Mouse (Mus musculus) CH12.LX (cell line): ENCODE data around the gene Flad1.

ENCODE experiments used
- CTCF ChIP-seq, 2 experiments: IDR thresholded peaks in 1 of 2; conservative IDR thresholded peaks in 1 of 2; 2 replicates each; pipeline ENCODE4 v1.5.1; 2011 to 2012; ENCODE audit warnings: low read depth in 2 of 2, low read length in 2 of 2, improper control_type of control experiment in 1 of 2, inconsistent platforms in 1 of 2, mild to moderate bottlenecking in 1 of 2, moderate library complexity in 1 of 2
- ETS1 ChIP-seq: conservative IDR thresholded peaks from 2 replicates; pipeline ENCODE4 v1.6.1; 2012; ENCODE audit warnings: low read depth, mild to moderate bottlenecking, inconsistent platforms, low read length, improper control_type of control experiment, moderate library complexity
- GABPA ChIP-seq: IDR thresholded peaks from 2 replicates; pipeline ENCODE4 v1.6.1; 2012; ENCODE audit warnings: low read depth, low read length, improper control_type of control experiment, inconsistent platforms; ENCODE audit not compliant: insufficient replicate concordance
- JUN ChIP-seq: IDR thresholded peaks from 2 replicates; pipeline ENCODE4 v1.6.1; 2011; ENCODE audit warnings: low read depth, mild to moderate bottlenecking, low read length, improper control_type of control experiment, moderate library complexity; ENCODE audit not compliant: insufficient read depth
- MAX ChIP-seq: IDR thresholded peaks from 2 replicates; pipeline ENCODE4 v1.6.1; 2011; ENCODE audit warnings: low read length, improper control_type of control experiment
- MEF2A ChIP-seq: IDR thresholded peaks from 2 replicates; pipeline ENCODE4 v1.6.1; 2014; ENCODE audit warnings: low read depth, mild to moderate bottlenecking, inconsistent platforms, low read length, improper control_type of control experiment, borderline replicate concordance
- MYC ChIP-seq: IDR thresholded peaks from 2 replicates; pipeline ENCODE4 v1.6.1; 2011; ENCODE audit warnings: low read depth, mild to moderate bottlenecking, improper control_type of control experiment, low read length
- NELFE ChIP-seq: IDR thresholded peaks from 2 replicates; pipeline ENCODE4 v1.6.1; 2011; ENCODE audit warnings: low read depth, low read length, improper control_type of control experiment
- NRF1 ChIP-seq: IDR thresholded peaks from 2 replicates; pipeline ENCODE4 v1.6.1; 2014; ENCODE audit warnings: low read depth, mild to moderate bottlenecking, inconsistent platforms, low read length, improper control_type of control experiment, moderate library complexity
- SMC3 ChIP-seq: IDR thresholded peaks from 2 replicates; pipeline ENCODE4 v1.6.1; 2011; ENCODE audit warnings: low read depth, low read length, improper control_type of control experiment
- UBTF ChIP-seq: IDR thresholded peaks from 2 replicates; pipeline ENCODE4 v1.6.1; 2012; ENCODE audit warnings: low read depth, mild to moderate bottlenecking, inconsistent platforms, low read length, improper control_type of control experiment, moderate library complexity
- ZMIZ1 ChIP-seq: IDR thresholded peaks from 2 replicates; pipeline ENCODE4 v1.6.1; 2012; ENCODE audit warnings: low read depth, mild to moderate bottlenecking, inconsistent platforms, low read length, improper control_type of control experiment

DNA sequence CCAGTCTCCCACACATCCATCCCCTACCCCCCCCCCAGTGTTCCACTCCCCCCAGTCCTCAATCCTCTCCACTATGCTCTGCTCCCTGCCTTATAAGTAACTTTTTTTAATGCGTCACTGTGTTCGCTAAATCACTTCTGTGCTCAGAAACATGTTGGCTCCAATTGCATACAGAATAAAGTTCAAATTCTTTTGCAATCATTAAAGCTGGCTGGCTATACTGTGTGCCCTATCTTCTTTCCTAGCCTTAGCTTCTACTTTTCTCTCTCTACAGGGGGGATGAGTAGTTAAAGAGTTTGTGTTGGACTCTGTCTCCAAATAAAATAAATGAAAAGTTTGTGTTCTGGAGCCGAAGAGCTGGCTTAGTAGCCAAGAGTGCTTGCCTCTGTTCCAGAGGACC is 2.0 kb downstream of the Flad1 start:
- no peak for TF ChIP-seq CTCF (conservative IDR thresholded peaks at IDR 0.05 in 1 of 2, IDR thresholded peaks at IDR 0.05 in 1 of 2; ENCODE audit: low read depth in 2 of 2, low read length in 2 of 2)
- TF ChIP-seq NRF1 = no peak
- no peak for TF ChIP-seq JUN
- no peak for TF ChIP-seq MYC
- no peak for TF ChIP-seq MEF2A
- TF ChIP-seq SMC3 = no peak
- TF ChIP-seq ZMIZ1 = no peak
- no peak for TF ChIP-seq GABPA
- no peak for TF ChIP-seq MAX
- no peak for TF ChIP-seq UBTF
- no peak for TF ChIP-seq ETS1
- TF ChIP-seq NELFE = no peak
